Comparison of ENCODE assay signal across 14 mouse cellular contexts in the genomic region with DNA sequence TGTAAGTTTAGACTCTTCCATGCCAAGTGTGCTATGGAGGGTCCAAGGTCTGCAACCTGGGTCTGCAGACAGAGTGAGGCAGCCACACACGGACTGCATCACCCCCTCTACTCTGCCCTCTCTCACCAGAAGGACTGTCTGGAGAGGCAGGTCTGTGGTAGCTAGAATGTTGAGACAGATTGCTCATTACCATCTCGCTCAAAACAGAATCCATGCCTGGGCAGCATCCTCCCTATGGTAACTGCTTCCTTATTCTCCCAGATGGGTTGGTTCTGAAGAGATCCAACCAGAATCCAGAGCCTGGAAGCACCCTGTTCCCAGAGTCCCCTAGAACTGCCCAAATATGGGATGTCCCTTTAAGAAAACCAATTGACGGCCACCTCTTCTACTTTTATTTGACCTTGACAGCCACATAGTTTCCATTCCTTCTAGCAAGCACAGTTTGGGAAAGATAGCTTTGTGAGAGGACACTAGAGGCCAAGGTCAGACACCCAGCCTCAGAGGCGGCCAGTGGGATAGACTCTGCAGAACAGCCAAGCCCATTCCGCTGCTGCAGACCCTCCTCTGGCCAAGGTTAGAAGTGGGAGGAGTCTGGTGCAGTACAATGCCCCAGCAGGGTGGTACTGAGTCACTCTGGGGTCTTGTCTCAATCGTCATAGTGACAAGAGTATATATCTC. TPM values are rescaled to one million over a fixed set of nuclear protein-coding genes. Genes with fewer than 3 reads are reported as not detected.
DNase-seq lines count a peak whose midpoint lies in the region; ATAC-seq and TF ChIP-seq lines count a peak whose summit lies in the region.
"Had no signal": no experiment of that assay in that cellular context is flagged by ENCODE, and none has a peak within 500 bp of the region (broad histone marks: within the 10 kb centered on the region; RNA-seq: fewer than 3 reads in every experiment).

No protein-coding gene starts in this region.

- intact Hi-C loops in left cerebral cortex, adult 2 months (cut with DNase I) = no loop called here

- H3K27ac ChIP-seq in forebrain, embryonic 11.5 days (ENCODE audit: low read depth, low read length) = no peak overlapping the region
- no peak overlapping the region for H3K27ac ChIP-seq in forebrain, embryonic 12.5 days
- H3K27ac ChIP-seq in kidney, postnatal 0 days = no peak overlapping the region
- no peak overlapping the region for H3K27ac ChIP-seq in kidney, embryonic 14.5 days (ENCODE audit: low read depth, low read length)
- peak overlapping the region; percentile 89 for H3K27ac ChIP-seq in heart, postnatal 0 days (ENCODE audit: low read depth)
- no peak overlapping the region for H3K27ac ChIP-seq in left cerebral cortex, adult 2 months
- no peak overlapping the region for H3K27ac ChIP-seq in hindbrain, embryonic 14.5 days
- H3K27ac ChIP-seq: embryonic facial prominence, embryonic 15.5 days; hindbrain, embryonic 13.5 days; stomach, postnatal 0 days had no signal

- no peak for ATAC-seq in forebrain, embryonic 11.5 days (replicated peaks; ENCODE audit: low FRiP score)
- ATAC-seq in forebrain, embryonic 12.5 days (ENCODE audit: low FRiP score) = no peak
- no peak; the same call in 1 of the 2 replicates for ATAC-seq in kidney, postnatal 0 days (replicated peaks; ENCODE audit: low FRiP score, low read depth)
- no peak for ATAC-seq in kidney, embryonic 14.5 days (ENCODE audit: low FRiP score, low TSS enrichment)
- peak; percentile 84 for ATAC-seq in heart, postnatal 0 days (ENCODE audit: insufficient read depth, low read depth)
- ATAC-seq in hindbrain, embryonic 14.5 days (ENCODE audit: low FRiP score) = no peak

- H3K4me1 ChIP-seq in forebrain, embryonic 11.5 days (replicated peaks; ENCODE audit: control insufficient read depth, insufficient read depth, low read length) = no peaks in the 10 kb centered on the region
- peaks cover 25% of the 10 kb centered on the region for H3K4me1 ChIP-seq in forebrain, embryonic 12.5 days
- H3K4me1 ChIP-seq in kidney, postnatal 0 days (replicated peaks; ENCODE audit: insufficient read depth, low read length) = 0 out of 2 replicates have a peak, but pooled peaks cover 7% of the 10 kb centered on the region
- H3K4me1 ChIP-seq in kidney, embryonic 14.5 days (ENCODE audit: control insufficient read depth, insufficient read depth, low read length) = 0 out of 2 replicates have a peak, but pooled peaks cover 2% of the 10 kb centered on the region
- H3K4me1 ChIP-seq in heart, postnatal 0 days (ENCODE audit: control insufficient read depth, insufficient read depth) = peaks cover 41% of the 10 kb centered on the region
- H3K4me1 ChIP-seq in hindbrain, embryonic 14.5 days (replicated peaks; ENCODE audit: control insufficient read depth, insufficient read depth, low read length) = peaks cover 4% of the 10 kb centered on the region; the same call in 1 of the 2 replicates

- no peaks in the 10 kb centered on the region for H3K9me3 ChIP-seq in forebrain, embryonic 11.5 days (ENCODE audit: control insufficient read depth, low read length)
- no peaks in the 10 kb centered on the region for H3K9me3 ChIP-seq in forebrain, embryonic 12.5 days
- no peaks in the 10 kb centered on the region for H3K9me3 ChIP-seq in kidney, postnatal 0 days (replicated peaks; ENCODE audit: low read length)
- H3K9me3 ChIP-seq in kidney, embryonic 14.5 days (ENCODE audit: control insufficient read depth, low read length) = no peaks in the 10 kb centered on the region
- no peaks in the 10 kb centered on the region for H3K9me3 ChIP-seq in heart, postnatal 0 days (replicated peaks; ENCODE audit: control insufficient read depth, low read length)
- H3K9me3 ChIP-seq in hindbrain, embryonic 14.5 days (ENCODE audit: control insufficient read depth, low read length) = no peaks in the 10 kb centered on the region
- H3K9me3 ChIP-seq: embryonic facial prominence, embryonic 15.5 days; hindbrain, embryonic 13.5 days had no signal

- no peak for TF ChIP-seq EP300 in heart, postnatal 0 days (IDR thresholded peaks at IDR 0.05; ENCODE audit: low read depth)

- peak; percentile 48 for DNase-seq in forebrain, embryonic 11.5 days (ENCODE audit: low spot score)
- peak; percentile 33 for DNase-seq in kidney, postnatal 0 days (ENCODE audit: low spot score)
- peak; percentile 88 for DNase-seq in R1 (ENCODE audit: low read depth, low spot score)
- peak; percentile 88 for DNase-seq in heart, postnatal 0 days (ENCODE audit: low spot score)
- no peak for DNase-seq in left cerebral cortex, adult 2 months (ENCODE audit: extremely low spot score in 1 of 2, low spot score in 2 of 2)
- DNase-seq in hindbrain, embryonic 14.5 days (ENCODE audit: low spot score) = no peak
- DNase-seq: cerebellum, postnatal 36 days; lung, postnatal 36 days; right cerebral cortex, postnatal 4 days had no signal

- no peak for TF ChIP-seq CTCF in kidney, postnatal 0 days (IDR thresholded peaks at IDR 0.05; ENCODE audit: low read depth)
- no peak for TF ChIP-seq CTCF in heart, postnatal 0 days (IDR thresholded peaks at IDR 0.05; ENCODE audit: low read depth)
- no peak for TF ChIP-seq CTCF in left cerebral cortex, adult 2 months (IDR thresholded peaks at IDR 0.05)

- no peak overlapping the region for H3K4me2 ChIP-seq in forebrain, embryonic 11.5 days (ENCODE audit: low read depth, low read length, severe bottlenecking)
- H3K4me2 ChIP-seq in forebrain, embryonic 12.5 days = no peak overlapping the region
- no peak overlapping the region for H3K4me2 ChIP-seq in kidney, postnatal 0 days (ENCODE audit: low read length)
- H3K4me2 ChIP-seq in kidney, embryonic 14.5 days (replicated peaks; ENCODE audit: low read depth, low read length) = no peak overlapping the region
- no peak overlapping the region for H3K4me2 ChIP-seq in heart, postnatal 0 days (ENCODE audit: low read depth, low read length)
- H3K4me2 ChIP-seq in hindbrain, embryonic 14.5 days (replicated peaks) = no peak overlapping the region
- H3K4me2 ChIP-seq: embryonic facial prominence, embryonic 15.5 days; hindbrain, embryonic 13.5 days had no signal

- no peaks in the 10 kb centered on the region for H3K36me3 ChIP-seq in forebrain, embryonic 11.5 days (ENCODE audit: control insufficient read depth, insufficient read depth, low read length)
- H3K36me3 ChIP-seq in forebrain, embryonic 12.5 days (replicated peaks) = no peaks in the 10 kb centered on the region
- no peaks in the 10 kb centered on the region for H3K36me3 ChIP-seq in kidney, postnatal 0 days (ENCODE audit: insufficient read depth, low read length)
- H3K36me3 ChIP-seq in kidney, embryonic 14.5 days (ENCODE audit: control insufficient read depth, insufficient read depth, low read length) = no peaks in the 10 kb centered on the region
- H3K36me3 ChIP-seq in heart, postnatal 0 days (replicated peaks; ENCODE audit: control insufficient read depth, insufficient read depth, low read length) = peaks cover 13% of the 10 kb centered on the region
- H3K36me3 ChIP-seq in hindbrain, embryonic 14.5 days (replicated peaks; ENCODE audit: control insufficient read depth, insufficient read depth) = no peaks in the 10 kb centered on the region
- H3K36me3 ChIP-seq: embryonic facial prominence, embryonic 15.5 days had no signal

- WGBS in forebrain, embryonic 11.5 days = 67% methylated on average over 6 of the region's 6 CpGs
- 61% methylated on average over 6 of the region's 6 CpGs for WGBS in forebrain, embryonic 12.5 days
- WGBS in kidney, postnatal 0 days = 71% methylated on average over 6 of the region's 6 CpGs
- WGBS in kidney, embryonic 14.5 days = 68% methylated on average over 6 of the region's 6 CpGs
- WGBS in heart, postnatal 0 days = 22% methylated on average over 6 of the region's 6 CpGs
- 59% methylated on average over 6 of the region's 6 CpGs for WGBS in hindbrain, embryonic 14.5 days

- H3K27me3 ChIP-seq in forebrain, embryonic 11.5 days (ENCODE audit: control insufficient read depth, insufficient read depth, low read length) = no peaks in the 10 kb centered on the region
- H3K27me3 ChIP-seq in forebrain, embryonic 12.5 days = no peaks in the 10 kb centered on the region
- H3K27me3 ChIP-seq in kidney, postnatal 0 days (ENCODE audit: insufficient read depth, low read length) = no peaks in the 10 kb centered on the region
- H3K27me3 ChIP-seq in kidney, embryonic 14.5 days (ENCODE audit: control insufficient read depth, insufficient read depth, low read length) = no peaks in the 10 kb centered on the region
- no peaks in the 10 kb centered on the region for H3K27me3 ChIP-seq in heart, postnatal 0 days (ENCODE audit: control insufficient read depth, insufficient read depth, low read length)
- H3K27me3 ChIP-seq in hindbrain, embryonic 14.5 days (ENCODE audit: control insufficient read depth, insufficient read depth, low read length) = no peaks in the 10 kb centered on the region
- H3K27me3 ChIP-seq: embryonic facial prominence, embryonic 15.5 days; hindbrain, embryonic 13.5 days had no signal

- no peak overlapping the region for H3K9ac ChIP-seq in forebrain, embryonic 11.5 days (ENCODE audit: low read length)
- H3K9ac ChIP-seq in forebrain, embryonic 12.5 days = no peak overlapping the region
- no peak overlapping the region for H3K9ac ChIP-seq in kidney, postnatal 0 days (ENCODE audit: low read depth, low read length)
- H3K9ac ChIP-seq in kidney, embryonic 14.5 days (ENCODE audit: low read depth, low read length) = no peak overlapping the region
- H3K9ac ChIP-seq in heart, postnatal 0 days (replicated peaks; ENCODE audit: low read depth, low read length) = peak overlapping the region; percentile 6
- H3K9ac ChIP-seq in hindbrain, embryonic 14.5 days = no peak overlapping the region
- H3K9ac ChIP-seq: embryonic facial prominence, embryonic 15.5 days; hindbrain, embryonic 13.5 days had no signal

- no peak overlapping the region for H3K4me3 ChIP-seq in forebrain, embryonic 11.5 days (ENCODE audit: low read depth, low read length)
- H3K4me3 ChIP-seq in forebrain, embryonic 12.5 days (replicated peaks) = no peak overlapping the region
- H3K4me3 ChIP-seq in kidney, postnatal 0 days (replicated peaks; ENCODE audit: low read depth, low read length) = no peak overlapping the region
- no peak overlapping the region for H3K4me3 ChIP-seq in kidney, embryonic 14.5 days (ENCODE audit: low read length)
- H3K4me3 ChIP-seq in heart, postnatal 0 days (ENCODE audit: low read depth, low read length) = no peak overlapping the region
- no peak overlapping the region for H3K4me3 ChIP-seq in left cerebral cortex, adult 2 months
- no peak overlapping the region for H3K4me3 ChIP-seq in hindbrain, embryonic 14.5 days (replicated peaks; ENCODE audit: low read length)
- H3K4me3 ChIP-seq: embryonic facial prominence, embryonic 15.5 days; hindbrain, embryonic 13.5 days had no signal

RNA-seq across cellular contexts. Expression of a gene that starts 6.9 kb away (rescaled TPM):
- 4.4 and 6.0 TPM in 2 replicates for polyA plus RNA-seq in forebrain, embryonic 11.5 days (2014; fragmentation: Nextera tagmentation; extraction: Ambion mirVana)
- polyA plus RNA-seq in forebrain, embryonic 12.5 days (2016; fragmentation: Nextera tagmentation; extraction: Ambion mirVana) = 6.1 and 6.5 TPM in 2 replicates
- polyA plus RNA-seq in kidney, postnatal 0 days (2015; fragmentation: Nextera tagmentation; extraction: Ambion mirVana) = 11.6 and 11.7 TPM in 2 replicates
- 4.2 and 6.0 TPM in 2 replicates for polyA plus RNA-seq in kidney, embryonic 14.5 days (2014; fragmentation: Nextera tagmentation; extraction: Ambion mirVana)
- 63.0 and 76.5 TPM in 2 replicates for total RNA-seq in heart, postnatal 0 days (2014; rRNA removed; ENCODE audit: low replicate concordance)
- polyA plus RNA-seq in heart, postnatal 0 days (2015; fragmentation: Nextera tagmentation; extraction: Ambion mirVana) = 19.3 and 26.3 TPM in 2 replicates
- total RNA-seq in left cerebral cortex, adult 2 months (2021) = 1 to 10 TPM; 2.9 to 3.2 TPM
- polyA plus RNA-seq in hindbrain, embryonic 14.5 days (2014; fragmentation: Nextera tagmentation; extraction: Ambion mirVana) = 5.2 and 5.7 TPM in 2 replicates

Comparison
In these comparisons a context has a peak if more than half of its experiments do, and no peak if none do; other contexts are left out.
1. DNase-seq: peak in forebrain, embryonic 11.5 days (single experiment), kidney, postnatal 0 days (single experiment), R1 (single experiment) and heart, postnatal 0 days (single experiment); none in left cerebral cortex, adult 2 months (0 of 2) and hindbrain, embryonic 14.5 days (single experiment).